Mouse (Mus musculus) lung, postnatal 14 days (tissue): ENCODE measurements at regions not wholly inside any gene's neighbourhood (a gene's known extent, or its start where the extent isn't known, plus 50 kb on each side); places are given as distances from the start of the nearest gene placed in this dataset.

Source experiments
- DNase-seq: peaks from one replicate; pipeline ENCODE4 v3.0.0; 2021

- DNase-seq = no peak
Measured at GRCm38 (mm10) chr16:95838886-95839430, 137.1 kb downstream of the Ets2 start.

GRCm38 (mm10) chr16:95838478-95838846, 136.6 kb downstream of the Ets2 start:
- DNase-seq = no peak

GRCm38 (mm10) chr16:95837723-95838477, 136.0 kb downstream of the Ets2 start:
- DNase-seq = no peak

- no peak for DNase-seq
Measured at GRCm38 (mm10) chr16:95835941-95836340, 134.1 kb downstream of the Ets2 start.

GRCm38 (mm10) chr16:95834556-95835288, 132.8 kb downstream of the Ets2 start:
- DNase-seq = no peak

- peak; percentile 54 for DNase-seq
Measured at GRCm38 (mm10) chr16:95833455-95833854, 131.6 kb downstream of the Ets2 start.

- DNase-seq = no peak
Measured at GRCm38 (mm10) chr16:95832346-95832739, 130.5 kb downstream of the Ets2 start.

GRCm38 (mm10) chr16:95831566-95832345, 129.9 kb downstream of the Ets2 start:
- peak; percentile 60 for DNase-seq

GRCm38 (mm10) chr16:95827402-95827737, 125.5 kb downstream of the Ets2 start:
- DNase-seq = no peak

GRCm38 (mm10) chr16:95826681-95827401, 125.0 kb downstream of the Ets2 start:
- no peak for DNase-seq

- no peak for DNase-seq
Measured at GRCm38 (mm10) chr16:95825723-95826122, 123.8 kb downstream of the Ets2 start.

GRCm38 (mm10) chr16:95824720-95825534, 123.1 kb downstream of the Ets2 start:
- DNase-seq = peak; percentile 78

- DNase-seq = no peak
Measured at GRCm38 (mm10) chr16:95823803-95824202, 121.9 kb downstream of the Ets2 start.

- DNase-seq = no peak
Measured at GRCm38 (mm10) chr16:95821080-95821479, 119.2 kb downstream of the Ets2 start.

- DNase-seq = no peak
Measured at GRCm38 (mm10) chr16:95820606-95821005, 118.7 kb downstream of the Ets2 start.

- DNase-seq = no peak
Measured at GRCm38 (mm10) chr16:95820013-95820412, 118.1 kb downstream of the Ets2 start.

GRCm38 (mm10) chr16:95815966-95816365, 114.1 kb downstream of the Ets2 start:
- DNase-seq = no peak

GRCm38 (mm10) chr16:95815206-95815731, 113.4 kb downstream of the Ets2 start:
- DNase-seq = no peak

GRCm38 (mm10) chr16:95814513-95815118, 112.7 kb downstream of the Ets2 start:
- peak; percentile 63 for DNase-seq

GRCm38 (mm10) chr16:95811092-95811491, 109.2 kb downstream of the Ets2 start:
- peak; percentile 65 for DNase-seq
